Comparison of ENCODE assay signal across 38 mouse cellular contexts in the genomic region with DNA sequence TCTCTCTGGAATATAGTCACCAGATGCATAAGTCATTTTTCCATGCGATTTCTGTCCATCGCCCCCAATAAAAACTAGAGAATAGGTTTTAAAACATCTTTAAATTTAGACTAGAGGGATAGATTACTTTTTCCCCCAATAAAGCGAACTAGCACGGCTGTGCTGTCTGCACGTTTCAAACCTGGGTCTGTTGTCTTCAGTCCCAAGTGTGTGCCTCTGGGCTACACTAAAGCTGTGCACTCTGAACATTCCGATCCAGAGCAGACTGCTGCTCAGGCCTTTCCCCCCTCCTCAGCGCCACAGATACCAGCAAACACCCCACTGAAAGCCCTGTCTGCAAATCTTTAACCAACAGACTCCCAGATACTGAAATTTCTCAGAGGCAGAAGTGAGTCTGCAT. TPM values are rescaled to one million over a fixed set of nuclear protein-coding genes. Genes with fewer than 3 reads are reported as not detected.
"Had no signal": no experiment of that assay in that cellular context is flagged by ENCODE, and none has a peak within 500 bp of the region (broad histone marks: within the 10 kb centered on the region; RNA-seq: fewer than 3 reads in every experiment).

No protein-coding gene starts in this region.

- ATAC-seq: forebrain, embryonic 14.5 days; forebrain, embryonic 15.5 days; forebrain, embryonic 16.5 days; forebrain, postnatal 0 days had no signal

- H3K27ac ChIP-seq: embryonic facial prominence, embryonic 10.5 days; embryonic facial prominence, embryonic 12.5 days; embryonic facial prominence, embryonic 13.5 days; embryonic facial prominence, embryonic 15.5 days; forebrain, embryonic 10.5 days; forebrain, embryonic 12.5 days; forebrain, embryonic 13.5 days; forebrain, embryonic 15.5 days; heart, adult 2 months had no signal

- DNase-seq: cerebellum, adult 2 months; cerebellum, adult 8-10 months; cerebellum, adult 9-10 months; cerebellum, adult 9-11 months; cerebellum, postnatal 10 days; cerebellum, postnatal 14 days; cerebellum, postnatal 25 days; cerebellum, postnatal 36 days; embryo, embryonic 11 days; forebrain, postnatal 0 days; gastrocnemius, postnatal 10 days; gastrocnemius, postnatal 14 days; gastrocnemius, postnatal 25 days; gastrocnemius, postnatal 36 days; heart, adult 11 months; heart, adult 18-20 months; heart, adult 2 months had no signal

- H3K4me1 ChIP-seq: embryonic facial prominence, embryonic 10.5 days; embryonic facial prominence, embryonic 12.5 days; embryonic facial prominence, embryonic 13.5 days; embryonic facial prominence, embryonic 15.5 days; forebrain, embryonic 10.5 days; forebrain, embryonic 12.5 days; forebrain, embryonic 13.5 days; forebrain, embryonic 15.5 days had no signal

- H3K9ac ChIP-seq: embryonic facial prominence, embryonic 12.5 days; embryonic facial prominence, embryonic 13.5 days; embryonic facial prominence, embryonic 15.5 days; forebrain, embryonic 12.5 days; forebrain, embryonic 13.5 days; forebrain, embryonic 15.5 days; forebrain, postnatal 0 days had no signal

- H3K36me3 ChIP-seq: embryonic facial prominence, embryonic 10.5 days; embryonic facial prominence, embryonic 12.5 days; embryonic facial prominence, embryonic 13.5 days; embryonic facial prominence, embryonic 15.5 days; forebrain, embryonic 10.5 days; forebrain, embryonic 12.5 days; forebrain, embryonic 15.5 days had no signal

- H3K4me3 ChIP-seq: embryonic facial prominence, embryonic 10.5 days; embryonic facial prominence, embryonic 12.5 days; embryonic facial prominence, embryonic 13.5 days; embryonic facial prominence, embryonic 15.5 days; erythroblast, embryonic 14.5 days; forebrain, embryonic 10.5 days; forebrain, embryonic 12.5 days; forebrain, embryonic 13.5 days; forebrain, embryonic 15.5 days; heart, adult 2 months had no signal

- H3K4me2 ChIP-seq: embryonic facial prominence, embryonic 12.5 days; embryonic facial prominence, embryonic 13.5 days; embryonic facial prominence, embryonic 15.5 days; forebrain, embryonic 12.5 days; forebrain, embryonic 13.5 days; forebrain, embryonic 15.5 days had no signal

- H3K9me3 ChIP-seq: embryonic facial prominence, embryonic 10.5 days; embryonic facial prominence, embryonic 12.5 days; forebrain, embryonic 12.5 days; forebrain, embryonic 13.5 days had no signal

- H3K27me3 ChIP-seq: embryonic facial prominence, embryonic 12.5 days; embryonic facial prominence, embryonic 13.5 days; embryonic facial prominence, embryonic 15.5 days; forebrain, embryonic 12.5 days; forebrain, embryonic 13.5 days; forebrain, embryonic 15.5 days had no signal

RNA-seq across cellular contexts. Expression of gene Plcz1, which starts 39.7 kb away (rescaled TPM):
- total RNA-seq: common myeloid progenitor, adult 5-6 weeks; gastrocnemius, adult 18-20 months; gastrocnemius, adult 8-10 months; gastrocnemius, postnatal 10 days; gastrocnemius, postnatal 14 days; gastrocnemius, postnatal 25 days; gastrocnemius, postnatal 36 days; gastrocnemius, postnatal 4 days; granulocyte monocyte progenitor cell, adult 5-6 weeks; heart, adult 18-20 months; heart, adult 2 months had no signal
- polyA plus RNA-seq: embryonic facial prominence, embryonic 10.5 days; embryonic facial prominence, embryonic 11.5 days; embryonic facial prominence, embryonic 12.5 days; embryonic facial prominence, embryonic 13.5 days; embryonic facial prominence, embryonic 15.5 days; erythroblast, embryonic 14.5 days; forebrain, embryonic 10.5 days; forebrain, embryonic 11.5 days; forebrain, embryonic 12.5 days; forebrain, embryonic 13.5 days had no signal

RNA-seq across cellular contexts. Expression of gene Capza3, which starts 39.9 kb away (rescaled TPM):
- total RNA-seq: common myeloid progenitor, adult 5-6 weeks; forebrain, postnatal 0 days; gastrocnemius, adult 18-20 months; gastrocnemius, adult 8-10 months; gastrocnemius, postnatal 10 days; gastrocnemius, postnatal 14 days; gastrocnemius, postnatal 25 days; gastrocnemius, postnatal 36 days; gastrocnemius, postnatal 4 days; granulocyte monocyte progenitor cell, adult 5-6 weeks; heart, adult 18-20 months; heart, adult 2 months had no signal
- polyA plus RNA-seq: cerebellum, adult 2 months; cortical plate, adult 2 months; embryonic facial prominence, embryonic 10.5 days; embryonic facial prominence, embryonic 11.5 days; embryonic facial prominence, embryonic 12.5 days; embryonic facial prominence, embryonic 13.5 days; embryonic facial prominence, embryonic 14.5 days; embryonic facial prominence, embryonic 15.5 days; erythroblast, embryonic 14.5 days; forebrain, embryonic 10.5 days; forebrain, embryonic 11.5 days; forebrain, embryonic 12.5 days; forebrain, embryonic 13.5 days; forebrain, embryonic 14.5 days; forebrain, embryonic 15.5 days; forebrain, embryonic 16.5 days; forebrain, postnatal 0 days; frontal cortex, adult 2 months; heart, adult 2 months had no signal
